Mouse (Mus musculus) thymus, postnatal 0 days (tissue): ENCODE results near the gene Rasgrf1. TPM values are rescaled to one million over a fixed set of nuclear protein-coding genes. Genes with fewer than 3 reads are reported as not detected.

Source experiments
- DNase-seq: peaks from one replicate; pipeline ENCODE4 v3.0.0-alpha.2; 2015; ENCODE audit warnings: low spot score
- polyA plus RNA-seq: library from polyadenylated mRNA; unstranded; fragments of >200 nt; fragmentation: Nextera tagmentation; extraction: Ambion mirVana; gene quantifications from 2 replicates; pipeline ENCODE4 v1.2.1, GENCODE M21; 2015

Gene Rasgrf1
- polyA plus RNA-seq, 1 experiment from 2014 or later, result 0.07 TPM

DNA sequence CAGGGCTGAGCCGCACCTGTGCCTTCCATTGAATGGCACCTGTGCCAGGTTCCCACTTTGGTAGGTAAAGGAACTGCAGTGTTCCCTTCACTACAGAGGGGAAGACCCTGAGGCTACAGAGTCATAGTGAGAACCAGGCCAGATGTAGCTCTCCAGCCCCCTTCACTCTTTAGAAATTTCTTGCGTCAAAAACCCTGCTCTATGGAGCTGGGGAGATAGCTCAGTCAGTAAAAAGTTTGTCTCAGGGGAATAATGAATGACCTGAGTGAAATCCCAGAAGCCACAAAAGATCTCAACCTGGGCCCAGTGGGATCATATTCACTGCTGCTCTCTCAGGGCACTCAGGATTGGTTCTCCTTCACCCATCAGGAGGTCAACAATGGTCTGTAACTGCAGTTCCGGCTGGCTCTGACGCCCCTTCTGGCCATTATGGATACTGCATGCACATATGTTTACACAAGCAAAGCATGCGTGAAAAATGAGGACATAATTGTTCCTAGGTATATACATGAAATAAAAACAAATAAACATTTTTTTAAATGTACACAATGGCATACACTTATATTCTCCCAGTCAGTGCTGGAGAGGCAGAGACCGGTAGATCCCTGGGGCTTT, 59.2 kb downstream of the Rasgrf1 start:
- DNase-seq, result no peak

DNA sequence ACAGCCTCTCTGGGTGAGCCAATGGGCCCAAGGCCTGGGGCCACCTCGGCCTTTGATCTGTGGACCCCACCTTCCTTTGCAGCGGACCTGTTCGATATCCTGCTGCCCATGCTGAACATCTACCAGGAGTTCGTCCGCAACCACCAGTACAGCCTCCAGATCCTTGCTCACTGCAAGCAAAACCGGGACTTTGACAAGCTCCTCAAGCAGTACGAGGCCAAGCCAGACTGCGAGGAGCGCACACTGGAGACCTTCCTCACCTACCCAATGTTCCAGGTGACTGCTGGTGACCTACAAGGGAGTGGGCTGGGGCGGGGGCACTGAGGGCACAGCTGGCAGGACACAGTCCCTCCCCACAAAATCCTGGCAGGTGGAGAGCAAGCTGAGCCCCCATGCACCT, 60.6 kb downstream of the Rasgrf1 start:
- no peak for DNase-seq

DNA sequence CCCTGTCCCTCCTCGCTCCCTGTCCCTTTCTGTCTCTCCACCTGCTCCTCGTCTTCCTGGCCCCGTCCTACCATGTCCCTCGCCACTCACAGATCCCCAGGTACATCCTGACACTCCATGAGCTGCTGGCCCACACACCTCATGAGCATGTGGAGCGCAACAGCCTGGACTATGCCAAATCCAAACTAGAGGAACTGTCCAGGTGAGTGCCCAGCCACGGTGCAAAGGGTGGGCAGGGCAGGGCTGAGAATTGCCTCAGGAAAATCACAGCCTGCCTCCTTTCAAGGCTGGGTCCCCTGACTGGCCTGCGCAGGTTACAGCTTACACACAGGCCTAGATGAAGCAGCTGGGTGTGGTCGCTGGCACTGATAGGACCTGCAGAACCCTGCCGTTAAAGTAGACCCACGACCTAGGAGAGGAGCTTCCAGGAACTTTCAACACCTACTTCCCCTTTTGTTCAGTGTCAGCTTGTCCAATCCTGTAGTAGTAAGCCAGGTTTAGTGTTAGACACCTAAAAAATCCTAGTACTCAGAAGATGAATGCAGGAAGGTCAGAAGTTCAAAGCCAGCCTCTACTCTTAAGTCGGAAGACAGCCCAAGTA, 61.3 kb downstream of the Rasgrf1 start:
- no peak for DNase-seq

DNA sequence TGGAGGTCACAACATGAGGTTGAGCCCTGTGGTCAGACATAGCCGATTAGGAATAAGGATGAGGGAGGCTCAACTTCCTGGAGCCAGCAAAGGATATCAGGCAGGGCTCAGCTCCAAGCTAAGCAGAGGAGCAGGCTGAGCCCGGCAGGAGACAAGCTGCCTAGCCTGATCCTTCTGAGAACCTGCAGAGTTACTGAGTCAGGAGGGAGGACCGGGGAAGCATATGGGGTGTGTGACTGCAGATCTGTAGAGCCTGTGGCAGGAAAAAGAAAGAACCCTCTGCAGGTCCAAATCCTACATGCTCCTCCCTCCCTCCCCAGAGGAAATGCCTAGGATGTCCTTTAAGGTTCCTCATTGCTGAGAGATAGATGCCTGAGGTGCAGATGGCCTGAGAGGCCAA, 62.6 kb downstream of the Rasgrf1 start:
- no peak for DNase-seq

DNA sequence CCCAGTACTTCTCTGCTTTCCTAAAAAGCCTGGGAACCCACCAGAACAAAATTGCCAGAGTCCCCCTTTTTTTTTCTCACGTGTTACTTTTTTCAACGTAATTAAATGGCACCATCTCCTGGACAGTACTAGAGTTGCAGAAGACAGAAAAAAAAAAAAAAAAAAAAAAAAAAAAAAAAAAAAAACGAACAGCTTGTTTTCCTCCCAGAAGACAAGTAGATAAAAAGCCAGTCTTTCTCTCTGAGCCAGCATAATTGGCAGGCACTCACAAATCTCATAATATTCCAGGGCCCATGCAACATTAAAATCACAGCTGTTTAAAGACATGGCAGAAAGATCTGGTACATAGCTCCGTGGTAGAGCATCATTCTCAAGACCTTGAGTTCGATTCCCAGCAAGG, 64.1 kb downstream of the Rasgrf1 start:
- DNase-seq, result peak; percentile 17

DNA sequence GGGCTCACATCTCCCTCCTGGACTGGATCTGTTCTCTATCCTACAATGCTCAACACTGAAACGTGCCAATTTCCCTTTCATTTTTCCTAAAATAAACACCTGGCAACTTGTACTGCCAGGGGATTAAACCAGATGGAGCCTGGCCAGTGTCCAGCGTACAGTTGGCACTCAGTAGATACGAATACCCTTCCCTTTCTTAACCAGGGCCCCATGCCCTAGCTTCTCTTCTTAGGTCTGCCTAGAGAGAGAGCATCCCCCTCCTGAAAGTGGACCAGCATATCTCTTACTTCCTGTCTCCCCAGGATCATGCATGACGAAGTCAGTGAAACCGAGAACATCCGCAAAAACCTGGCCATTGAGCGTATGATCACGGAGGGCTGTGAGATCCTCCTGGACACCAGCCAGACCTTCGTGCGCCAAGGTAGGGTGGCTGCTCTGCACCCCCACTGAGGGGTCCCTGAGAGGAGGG, 64.8 kb downstream of the Rasgrf1 start:
- no peak for DNase-seq

DNA sequence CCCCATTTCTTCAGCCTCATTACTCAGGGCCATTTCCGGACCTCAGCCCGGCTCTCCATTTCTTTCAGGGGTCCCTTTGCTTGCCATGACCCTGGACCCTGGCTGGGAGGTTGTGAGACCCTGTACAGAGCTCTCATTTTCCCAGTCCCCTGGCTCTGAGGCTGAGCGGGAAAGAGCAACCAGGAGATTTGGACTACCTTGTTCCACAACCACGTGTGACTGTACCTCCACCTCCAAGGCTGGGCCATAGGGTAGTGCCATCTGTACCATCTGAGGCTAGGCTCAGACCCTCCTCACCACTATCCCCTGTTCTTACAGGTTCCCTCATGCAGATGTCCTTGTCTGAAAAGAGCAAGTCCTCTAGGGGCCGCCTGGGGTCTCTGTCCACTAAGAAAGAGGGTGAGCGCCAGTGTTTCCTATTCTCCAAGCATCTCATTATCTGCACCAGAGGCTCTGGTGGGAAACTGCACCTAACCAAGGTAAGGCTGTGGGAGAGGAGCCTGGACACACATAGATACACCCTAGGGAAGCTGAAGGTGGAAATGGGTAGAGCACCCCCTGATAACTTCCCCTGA, 66.7 kb downstream of the Rasgrf1 start:
- DNase-seq, result no peak

DNA sequence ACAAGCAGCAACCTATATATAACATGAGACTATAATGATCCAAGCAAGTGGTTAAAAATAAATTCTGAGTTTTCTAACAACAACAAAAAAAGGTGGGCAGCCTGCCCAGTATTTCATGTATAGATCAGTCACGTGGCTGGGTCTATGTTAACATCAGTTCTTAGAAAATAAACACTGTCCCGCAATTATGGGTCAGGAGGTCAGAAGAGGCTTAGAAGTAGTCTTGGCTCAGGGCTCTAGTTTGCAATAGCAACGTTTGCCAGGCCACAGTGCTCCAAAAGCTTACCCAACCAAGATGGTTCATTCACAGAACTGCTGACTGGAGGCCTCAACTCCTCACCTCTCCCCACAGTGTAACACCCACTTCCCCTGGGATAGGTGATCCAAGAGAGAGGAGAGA, 69.5 kb downstream of the Rasgrf1 start:
- no peak for DNase-seq

DNA sequence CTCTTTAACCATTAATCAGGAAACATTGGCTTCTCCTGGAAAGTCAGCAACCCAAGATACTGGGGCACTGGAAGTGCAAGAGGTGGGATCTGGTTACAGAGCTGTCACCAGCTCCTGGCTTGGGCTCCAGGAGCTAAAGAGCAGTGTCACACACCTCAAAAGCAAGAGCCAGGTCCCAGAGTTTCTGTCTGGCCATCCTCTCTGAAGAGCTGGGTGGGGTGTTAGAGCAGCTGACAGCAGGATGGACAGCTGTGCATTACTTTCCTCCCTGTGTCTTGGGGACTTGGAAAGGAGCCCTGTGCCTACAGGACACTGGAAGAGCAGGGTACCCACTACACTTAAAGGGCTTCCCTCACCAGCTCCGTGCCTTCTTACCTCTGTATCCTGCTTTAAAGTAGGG, 72.5 kb downstream of the Rasgrf1 start:
- DNase-seq, result no peak

DNA sequence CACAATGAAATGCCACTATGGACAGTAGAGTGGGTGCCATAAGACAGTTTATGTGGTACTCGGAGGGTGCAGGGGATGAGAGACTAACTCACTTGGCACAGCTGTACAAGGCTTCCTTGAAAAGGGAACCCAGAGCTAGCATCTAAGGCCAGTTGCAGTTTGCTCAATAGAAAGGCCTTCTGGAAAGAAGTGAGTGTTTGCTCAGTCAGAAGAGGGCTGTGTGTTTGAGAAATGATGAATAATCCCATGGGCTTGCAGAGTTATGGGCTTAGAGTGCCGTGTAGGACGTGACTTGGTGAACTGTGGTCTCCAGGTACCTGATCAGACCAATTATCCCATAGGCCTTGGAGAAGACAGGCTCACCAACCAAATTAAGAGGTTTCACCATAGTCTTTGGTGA, 78.3 kb downstream of the Rasgrf1 start:
- DNase-seq, result no peak

DNA sequence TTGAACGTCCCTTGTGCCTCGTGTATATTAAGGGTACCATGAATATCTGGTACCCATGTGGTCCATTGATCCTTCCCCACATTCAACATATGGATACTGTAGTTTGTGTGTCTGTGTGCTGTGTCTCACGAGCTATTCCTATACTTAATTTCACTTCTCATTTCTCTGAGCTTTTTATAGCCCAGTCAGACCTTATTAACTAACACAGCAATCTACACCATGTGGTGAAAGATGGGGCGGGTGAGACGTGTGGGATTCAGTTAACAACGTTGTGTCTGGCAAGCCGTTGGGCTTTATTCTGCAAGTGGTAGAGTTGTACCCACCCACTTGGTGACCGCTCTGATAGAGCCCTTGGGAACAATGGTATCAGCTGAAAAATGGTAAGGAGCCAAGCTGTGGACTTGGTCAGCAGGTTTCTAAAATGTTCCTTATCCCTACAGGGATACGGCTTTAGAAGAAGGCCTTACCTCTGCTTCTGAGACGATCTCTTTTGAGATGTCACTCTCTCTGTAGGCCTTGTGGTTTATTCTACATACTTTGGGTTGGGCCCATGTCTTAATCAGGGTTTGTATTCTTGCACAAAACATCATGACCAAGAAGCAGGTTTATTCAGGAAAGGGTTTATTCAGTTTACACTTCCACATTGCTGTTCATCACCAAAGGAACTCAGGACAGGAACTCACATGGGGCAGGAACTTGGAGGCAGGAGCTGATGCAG, 79.3 kb downstream of the Rasgrf1 start:
- no peak for DNase-seq

DNA sequence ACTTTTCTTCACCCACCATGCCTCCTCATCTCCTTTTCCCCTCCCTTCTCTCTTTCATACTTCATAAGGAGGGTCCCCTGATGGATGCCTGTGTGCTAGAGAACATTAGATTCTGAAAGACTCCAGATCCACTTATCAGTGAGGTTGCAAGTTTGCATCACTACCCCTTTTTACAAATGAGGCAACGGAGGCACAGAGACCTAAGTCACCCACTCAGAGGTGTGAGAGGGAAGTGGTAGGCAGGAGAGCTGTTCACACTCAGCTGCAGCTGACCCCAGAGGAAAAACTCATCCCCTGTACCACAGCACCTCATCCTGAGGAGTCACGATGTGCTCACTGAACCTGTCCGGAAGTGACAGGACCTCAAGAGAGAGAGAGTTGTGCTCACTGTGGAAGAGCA, 96.7 kb downstream of the Rasgrf1 start:
- DNase-seq, result no peak

DNA sequence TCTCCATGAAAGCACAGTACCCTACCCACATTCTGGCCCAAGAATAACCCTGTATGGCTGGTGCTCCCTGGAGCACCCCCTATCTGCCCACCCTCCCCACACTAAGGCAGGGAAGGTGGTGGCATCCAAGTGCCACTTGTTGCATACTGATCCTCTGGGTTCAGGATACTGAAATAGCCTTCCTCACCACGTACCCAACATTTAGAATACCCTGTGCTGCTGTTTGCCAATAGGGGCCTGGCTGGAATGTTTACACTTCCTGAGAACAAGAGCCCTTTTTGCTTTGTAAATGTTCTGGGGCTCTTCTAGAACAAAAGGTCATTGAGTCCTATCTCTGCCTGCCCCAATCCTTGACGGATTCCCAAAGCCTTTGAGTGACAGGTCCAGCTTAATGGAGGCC, 97.4 kb downstream of the Rasgrf1 start:
- DNase-seq, result no peak

DNA sequence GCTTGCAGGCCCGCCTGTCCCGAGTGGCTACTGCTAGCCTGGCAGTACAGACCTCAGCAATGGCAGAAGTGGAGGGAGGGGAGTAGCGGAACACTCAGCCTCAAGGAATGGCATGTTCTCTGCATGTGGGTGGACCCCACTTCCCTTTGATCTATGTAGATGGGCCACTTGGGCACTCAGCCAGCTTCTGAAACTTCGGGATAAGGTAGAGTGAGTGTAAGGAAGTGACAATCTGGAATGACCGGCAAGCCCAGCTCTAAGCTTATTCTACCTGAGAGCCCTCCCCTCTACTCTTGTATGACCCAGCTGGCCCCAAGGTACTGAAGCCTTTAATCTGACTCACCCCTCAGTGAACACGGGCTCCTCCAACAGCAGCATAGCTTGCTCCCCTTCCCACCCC, 98.4 kb downstream of the Rasgrf1 start:
- DNase-seq, result no peak

DNA sequence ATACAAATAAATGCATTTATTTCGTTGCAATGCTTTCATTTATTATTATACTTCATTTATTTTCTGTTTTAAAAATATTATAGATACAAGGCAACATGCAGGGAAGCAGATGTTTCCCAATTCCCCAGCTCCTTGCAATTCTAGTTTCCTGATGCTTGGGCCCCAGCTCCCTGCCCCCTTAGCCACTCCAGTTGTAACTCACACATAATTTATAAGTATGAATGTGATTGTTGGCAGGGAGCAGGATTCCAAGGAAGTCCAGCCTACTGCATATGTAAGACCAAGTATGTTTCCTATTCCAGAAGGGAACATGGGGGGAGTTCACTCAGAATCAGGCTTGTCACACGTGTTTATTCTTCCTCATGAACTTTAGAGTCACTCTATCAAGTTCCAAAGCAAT, 102.1 kb downstream of the Rasgrf1 start:
- no peak for DNase-seq

DNA sequence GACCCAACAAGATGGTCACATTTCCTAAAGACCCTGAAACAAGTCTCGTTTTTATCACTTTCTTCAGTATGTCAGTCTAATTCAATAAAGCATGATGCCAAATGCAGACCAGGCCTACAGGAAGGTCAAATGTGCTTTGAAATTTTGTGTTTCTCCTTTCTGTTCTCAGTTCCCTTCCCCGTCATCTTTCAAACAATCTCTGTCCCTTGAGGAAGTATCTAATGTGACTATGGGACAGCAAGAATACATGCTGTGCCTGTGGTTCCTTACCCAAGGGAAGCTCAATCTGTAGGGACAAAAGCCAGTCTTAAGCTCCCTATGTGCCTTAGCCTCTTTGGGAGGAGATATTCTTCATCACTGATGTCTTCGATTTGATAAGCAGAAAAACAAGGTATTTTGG, 104.9 kb downstream of the Rasgrf1 start:
- no peak for DNase-seq

DNA sequence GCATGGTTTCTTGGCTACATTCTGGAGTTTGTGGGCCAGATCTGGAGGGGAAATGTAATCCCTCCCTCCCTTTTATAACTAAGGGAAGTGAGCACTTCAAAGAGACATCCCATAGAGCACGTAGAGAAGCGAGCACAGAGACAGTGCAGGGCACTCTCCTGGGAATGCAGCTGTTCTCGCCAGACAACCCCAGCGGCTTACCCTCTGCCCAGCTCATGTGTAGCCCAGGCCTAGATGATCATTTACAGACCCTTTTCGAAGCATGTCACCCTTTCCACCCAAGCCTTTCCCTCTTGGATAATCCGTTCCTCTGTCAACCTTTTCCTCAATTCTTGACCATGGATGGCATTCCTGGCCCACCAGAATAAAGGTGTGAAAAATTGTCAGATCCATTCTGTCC, 106.5 kb downstream of the Rasgrf1 start:
- DNase-seq, result no peak

DNA sequence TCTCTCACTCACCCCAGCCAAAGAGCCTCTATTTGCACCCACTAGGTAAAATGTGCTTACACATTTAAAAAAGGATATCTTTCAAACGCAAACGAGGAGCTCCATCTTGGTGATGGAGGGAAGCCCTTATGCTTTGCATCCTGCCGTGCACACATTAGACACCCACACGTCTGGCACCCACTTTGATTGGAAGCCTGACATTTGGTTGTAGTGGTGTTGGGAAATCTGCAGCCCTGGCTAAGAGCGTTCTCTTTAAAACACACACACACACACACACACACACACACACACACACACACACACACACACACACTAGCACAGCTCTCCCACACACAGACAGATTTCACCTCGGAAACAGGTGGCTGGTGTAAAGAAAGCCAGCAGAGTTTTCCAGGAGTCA, 111.2 kb downstream of the Rasgrf1 start:
- no peak for DNase-seq

DNA sequence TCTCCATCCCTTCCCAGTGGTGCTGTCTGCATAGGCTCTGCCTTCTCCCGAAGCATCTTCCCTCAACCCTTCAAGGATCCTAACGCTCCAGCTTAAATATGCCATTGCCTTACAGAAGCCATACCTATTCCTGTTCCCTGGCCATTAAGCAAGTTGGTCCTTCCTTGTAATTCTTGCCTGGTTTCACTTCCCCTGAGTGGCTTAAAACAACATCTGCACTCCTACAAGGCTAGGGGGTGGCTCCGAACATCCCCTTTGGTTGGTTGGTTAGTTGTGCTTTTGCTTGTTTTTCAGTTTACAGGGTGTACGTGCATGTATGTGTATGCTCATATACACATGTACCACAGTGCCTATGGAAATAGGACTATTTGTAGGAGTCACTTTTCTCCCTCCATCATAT, 111.7 kb downstream of the Rasgrf1 start:
- DNase-seq, result no peak

DNA sequence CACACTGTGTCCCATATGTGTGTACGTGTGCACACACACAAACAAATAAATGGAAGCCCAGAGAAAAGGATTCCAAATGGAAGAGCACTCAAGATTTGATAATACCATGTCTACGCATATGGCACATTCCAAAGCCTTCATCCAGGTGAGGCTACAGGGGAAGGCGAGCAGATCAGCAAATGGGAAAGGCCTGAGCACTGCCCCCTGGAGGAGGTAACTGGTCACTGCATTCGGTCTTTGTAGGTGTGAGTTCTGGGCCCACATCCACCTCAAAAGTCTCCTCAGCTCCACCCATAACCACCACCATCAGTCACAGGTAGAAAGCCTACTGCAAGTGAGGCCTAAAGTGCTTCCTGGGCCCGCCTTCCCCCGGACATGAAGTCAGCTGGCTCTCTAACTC, 118.0 kb downstream of the Rasgrf1 start:
- DNase-seq, result no peak

DNA sequence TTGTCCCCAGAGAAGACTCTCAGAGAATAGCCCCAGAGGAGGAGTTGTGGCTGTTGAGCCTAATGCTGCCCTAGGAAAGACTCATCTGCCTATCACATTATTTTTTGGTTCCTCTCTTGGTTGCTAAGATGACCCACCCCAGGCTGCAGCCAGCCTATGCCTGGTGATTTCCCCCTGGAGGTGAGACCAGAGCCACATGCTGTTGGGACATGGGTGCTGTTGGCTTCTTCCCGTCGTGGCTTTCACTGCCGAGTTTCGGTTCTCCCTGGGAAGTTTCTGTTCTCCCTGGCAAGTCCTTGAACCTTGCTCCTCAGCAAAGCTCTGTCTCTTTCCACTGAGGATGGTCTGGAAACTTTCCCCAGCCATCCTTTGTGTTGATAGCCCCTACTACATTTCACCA, 124.2 kb downstream of the Rasgrf1 start:
- DNase-seq, result no peak

DNA sequence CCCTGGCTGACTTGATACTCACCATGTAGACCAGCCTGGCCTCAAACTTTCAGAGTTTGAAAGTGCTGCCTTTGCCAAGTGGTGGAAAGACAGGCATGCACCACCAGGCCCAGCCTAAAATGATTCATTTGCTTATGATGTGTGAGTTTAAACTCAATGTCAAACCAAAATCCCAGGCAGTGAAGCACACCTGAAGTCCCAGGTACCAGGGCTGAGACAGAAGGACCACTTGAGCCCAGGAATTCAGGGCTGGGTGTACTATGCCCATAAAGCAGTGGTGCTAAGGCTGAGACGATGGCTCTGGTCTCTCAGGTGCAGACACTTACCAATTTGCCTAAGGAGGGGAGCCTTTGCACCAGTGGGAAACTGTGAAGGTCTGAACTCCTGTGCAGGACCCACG, 125.5 kb downstream of the Rasgrf1 start:
- no peak for DNase-seq

DNA sequence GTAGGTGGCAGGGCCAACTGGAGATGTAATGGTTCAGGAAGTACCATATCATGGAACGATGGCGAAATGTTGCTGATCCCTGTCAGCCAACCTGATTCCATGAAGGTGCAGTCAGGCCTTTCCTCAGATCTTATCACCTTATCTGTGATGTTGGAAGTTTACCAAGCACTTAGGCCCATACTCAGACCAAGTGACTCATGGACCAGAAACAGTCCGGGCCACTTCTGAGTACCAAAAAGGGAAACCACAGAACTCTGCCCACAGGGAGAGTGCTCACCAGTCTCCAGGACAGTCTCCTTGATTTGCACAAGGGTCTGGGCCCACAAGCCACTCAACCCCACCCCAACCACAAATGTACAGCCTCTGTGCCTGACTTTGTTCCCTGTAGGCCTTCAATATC, 126.1 kb downstream of the Rasgrf1 start:
- no peak for DNase-seq
